Mouse (Mus musculus): ENCODE measurements around the gene Btrc. TPM values are rescaled to one million over a fixed set of nuclear protein-coding genes. Genes with fewer than 3 reads are reported as not detected.
"Not testable (repeated sequence)": the region's sequence is repeated elsewhere in the genome, so short reads cannot be mapped to it uniquely, and the experiment has no call there.

Gene Btrc
- polyA plus RNA-seq, 1 experiment from 2014 or later: 46.0 TPM

- H3K4me3 ChIP-seq (ENCODE audit: low read depth, low read length): no peak overlapping the region
- H3K9ac ChIP-seq (ENCODE audit: low read depth, low read length): no peak overlapping the region
- WGBS (ENCODE audit: insufficient replicate concordance): 49% methylated on average over 12 of the region's 12 CpGs
- no peaks in the 10 kb centered on the region for H3K9me3 ChIP-seq (replicated peaks; ENCODE audit: control insufficient read depth, low read length)
- no peaks in the 10 kb centered on the region for H3K27me3 ChIP-seq (ENCODE audit: control insufficient read depth, insufficient read depth, low read length)
- no peak for ATAC-seq (replicated peaks; ENCODE audit: insufficient number of reproducible peaks, low FRiP score, low TSS enrichment)
- H3K4me1 ChIP-seq (ENCODE audit: control insufficient read depth, insufficient read depth, low read length): no peaks in the 10 kb centered on the region
- H3K36me3 ChIP-seq (ENCODE audit: control insufficient read depth, insufficient read depth, low read length): no peaks in the 10 kb centered on the region
- no peak overlapping the region for H3K27ac ChIP-seq (ENCODE audit: low read depth, low read length)
- H3K4me2 ChIP-seq: 0 out of 2 replicates have a peak overlapping the region, but pooled peaks have one; percentile 22
Measured at GRCm38 (mm10) chr19:45350456-45350855, 13.1 kb upstream of the Btrc start.

GRCm38 (mm10) chr19:45352706-45353105, 10.8 kb upstream of the Btrc start:
- ATAC-seq (replicated peaks; ENCODE audit: insufficient number of reproducible peaks, low FRiP score, low TSS enrichment); H3K4me3 ChIP-seq (ENCODE audit: low read depth, low read length); H3K9ac ChIP-seq (ENCODE audit: low read depth, low read length); H3K4me1 ChIP-seq (ENCODE audit: control insufficient read depth, insufficient read depth, low read length); H3K36me3 ChIP-seq (ENCODE audit: control insufficient read depth, insufficient read depth, low read length); H3K27ac ChIP-seq (ENCODE audit: low read depth, low read length); H3K4me2 ChIP-seq; H3K9me3 ChIP-seq (replicated peaks; ENCODE audit: control insufficient read depth, low read length); H3K27me3 ChIP-seq (ENCODE audit: control insufficient read depth, insufficient read depth, low read length): not testable (repeated sequence)
- WGBS (ENCODE audit: insufficient replicate concordance): 89% methylated on average over 7 of the region's 7 CpGs

GRCm38 (mm10) chr19:45355678-45356077, 7.9 kb upstream of the Btrc start:
- ATAC-seq (replicated peaks; ENCODE audit: insufficient number of reproducible peaks, low FRiP score, low TSS enrichment): no peak
- no peaks in the 10 kb centered on the region for H3K36me3 ChIP-seq (ENCODE audit: control insufficient read depth, insufficient read depth, low read length)
- 47% methylated on average over 6 of the region's 6 CpGs for WGBS (ENCODE audit: insufficient replicate concordance)
- H3K4me2 ChIP-seq: no peak overlapping the region
- H3K4me3 ChIP-seq (ENCODE audit: low read depth, low read length): no peak overlapping the region
- no peaks in the 10 kb centered on the region for H3K27me3 ChIP-seq (ENCODE audit: control insufficient read depth, insufficient read depth, low read length)
- H3K4me1 ChIP-seq (ENCODE audit: control insufficient read depth, insufficient read depth, low read length): no peaks in the 10 kb centered on the region
- H3K9me3 ChIP-seq (replicated peaks; ENCODE audit: control insufficient read depth, low read length): no peaks in the 10 kb centered on the region
- no peak overlapping the region for H3K27ac ChIP-seq (ENCODE audit: low read depth, low read length)
- H3K9ac ChIP-seq (ENCODE audit: low read depth, low read length): no peak overlapping the region

- H3K4me3 ChIP-seq (ENCODE audit: low read depth, low read length); H3K9me3 ChIP-seq (replicated peaks; ENCODE audit: control insufficient read depth, low read length); H3K27ac ChIP-seq (ENCODE audit: low read depth, low read length); H3K36me3 ChIP-seq (ENCODE audit: control insufficient read depth, insufficient read depth, low read length); H3K9ac ChIP-seq (ENCODE audit: low read depth, low read length); H3K4me1 ChIP-seq (ENCODE audit: control insufficient read depth, insufficient read depth, low read length); H3K4me2 ChIP-seq; H3K27me3 ChIP-seq (ENCODE audit: control insufficient read depth, insufficient read depth, low read length); ATAC-seq (replicated peaks; ENCODE audit: insufficient number of reproducible peaks, low FRiP score, low TSS enrichment): not testable (repeated sequence)
- WGBS (ENCODE audit: insufficient replicate concordance): 74% methylated on average over 6 of the region's 6 CpGs
Measured at GRCm38 (mm10) chr19:45356868-45357267, 6.7 kb upstream of the Btrc start.

- Histone ChIP-seq H3K9ac (ENCODE audit: low read depth, low read length) (no peak overlapping the region), H3K4me2 (no peak overlapping the region), H3K4me1 (ENCODE audit: control insufficient read depth, insufficient read depth, low read length) (peaks cover 3% of the 10 kb centered on the region; the same call in 1 of the 2 replicates), H3K4me3 (ENCODE audit: low read depth, low read length) (no peak overlapping the region), H3K27me3 (ENCODE audit: control insufficient read depth, insufficient read depth, low read length) (no peaks in the 10 kb centered on the region), H3K9me3 (replicated peaks; ENCODE audit: control insufficient read depth, low read length) (no peaks in the 10 kb centered on the region), H3K27ac (ENCODE audit: low read depth, low read length) (no peak overlapping the region), H3K36me3 (ENCODE audit: control insufficient read depth, insufficient read depth, low read length) (no peaks in the 10 kb centered on the region)
- ATAC-seq (replicated peaks; ENCODE audit: insufficient number of reproducible peaks, low FRiP score, low TSS enrichment): no peak
Measured at GRCm38 (mm10) chr19:45360486-45360885, 3.0 kb upstream of the Btrc start.

- peaks cover 3% of the 10 kb centered on the region; the same call in 1 of the 2 replicates for H3K4me1 ChIP-seq (ENCODE audit: control insufficient read depth, insufficient read depth, low read length)
- peak overlapping the region; percentile 68 for H3K4me3 ChIP-seq (ENCODE audit: low read depth, low read length)
- H3K9me3 ChIP-seq (replicated peaks; ENCODE audit: control insufficient read depth, low read length): no peaks in the 10 kb centered on the region
- H3K36me3 ChIP-seq (ENCODE audit: control insufficient read depth, insufficient read depth, low read length): no peaks in the 10 kb centered on the region
- peak overlapping the region; percentile 85 for H3K27ac ChIP-seq (ENCODE audit: low read depth, low read length)
- peak overlapping the region; percentile 83 for H3K4me2 ChIP-seq
- H3K9ac ChIP-seq (ENCODE audit: low read depth, low read length): peak overlapping the region; percentile 89
- H3K27me3 ChIP-seq (ENCODE audit: control insufficient read depth, insufficient read depth, low read length): no peaks in the 10 kb centered on the region
- ATAC-seq (replicated peaks; ENCODE audit: insufficient number of reproducible peaks, low FRiP score, low TSS enrichment): peak; percentile 81
- WGBS (ENCODE audit: insufficient replicate concordance): under 1% methylated on average over 20 of the region's 20 CpGs
Measured at GRCm38 (mm10) chr19:45363933-45364391, 428 bp downstream of the Btrc start.

- no peak overlapping the region for H3K4me2 ChIP-seq
- no peak overlapping the region for H3K4me3 ChIP-seq (ENCODE audit: low read depth, low read length)
- ATAC-seq (replicated peaks; ENCODE audit: insufficient number of reproducible peaks, low FRiP score, low TSS enrichment): no peak
- no peak overlapping the region for H3K9ac ChIP-seq (ENCODE audit: low read depth, low read length)
- H3K9me3 ChIP-seq (replicated peaks; ENCODE audit: control insufficient read depth, low read length): no peaks in the 10 kb centered on the region
- no peaks in the 10 kb centered on the region for H3K27me3 ChIP-seq (ENCODE audit: control insufficient read depth, insufficient read depth, low read length)
- H3K4me1 ChIP-seq (ENCODE audit: control insufficient read depth, insufficient read depth, low read length): peaks cover 3% of the 10 kb centered on the region; the same call in 1 of the 2 replicates
- 89% methylated on average over 7 of the region's 7 CpGs for WGBS (ENCODE audit: insufficient replicate concordance)
- H3K27ac ChIP-seq (ENCODE audit: low read depth, low read length): no peak overlapping the region
- no peaks in the 10 kb centered on the region for H3K36me3 ChIP-seq (ENCODE audit: control insufficient read depth, insufficient read depth, low read length)
Measured at GRCm38 (mm10) chr19:45366651-45367050, 3.1 kb downstream of the Btrc start.

GRCm38 (mm10) chr19:45384815-45385214, 21.3 kb downstream of the Btrc start:
- not testable (repeated sequence) for H3K4me2 ChIP-seq; H3K27ac ChIP-seq (ENCODE audit: low read depth, low read length); H3K27me3 ChIP-seq (ENCODE audit: control insufficient read depth, insufficient read depth, low read length); H3K4me1 ChIP-seq (ENCODE audit: control insufficient read depth, insufficient read depth, low read length); ATAC-seq (replicated peaks; ENCODE audit: insufficient number of reproducible peaks, low FRiP score, low TSS enrichment); H3K4me3 ChIP-seq (ENCODE audit: low read depth, low read length); H3K36me3 ChIP-seq (ENCODE audit: control insufficient read depth, insufficient read depth, low read length); H3K9me3 ChIP-seq (replicated peaks; ENCODE audit: control insufficient read depth, low read length); H3K9ac ChIP-seq (ENCODE audit: low read depth, low read length)
- WGBS (ENCODE audit: insufficient replicate concordance): 95% methylated on average over 10 of the region's 10 CpGs

GRCm38 (mm10) chr19:45388551-45388950, 25.0 kb downstream of the Btrc start:
- 86% methylated on average over 6 of the region's 6 CpGs for WGBS (ENCODE audit: insufficient replicate concordance)
- Histone ChIP-seq H3K4me2 (no peak overlapping the region), H3K9ac (ENCODE audit: low read depth, low read length) (no peak overlapping the region), H3K36me3 (ENCODE audit: control insufficient read depth, insufficient read depth, low read length) (peaks cover 4% of the 10 kb centered on the region; the same call in 1 of the 2 replicates), H3K27ac (ENCODE audit: low read depth, low read length) (no peak overlapping the region), H3K4me3 (ENCODE audit: low read depth, low read length) (no peak overlapping the region), H3K4me1 (ENCODE audit: control insufficient read depth, insufficient read depth, low read length) (peaks cover 8% of the 10 kb centered on the region), H3K9me3 (replicated peaks; ENCODE audit: control insufficient read depth, low read length) (no peaks in the 10 kb centered on the region), H3K27me3 (ENCODE audit: control insufficient read depth, insufficient read depth, low read length) (no peaks in the 10 kb centered on the region)
- no peak for ATAC-seq (replicated peaks; ENCODE audit: insufficient number of reproducible peaks, low FRiP score, low TSS enrichment)

Data from heart, embryonic 11.5 days (tissue).